Mouse (Mus musculus) monocyte, adult 2 months (primary cell): ENCODE results near the gene Krt35.

Source experiments
- DNase-seq, 2 experiments: peaks; one replicate each; pipeline ENCODE4 v3.0.0; 2022; ENCODE audit warnings: low spot score in 2 of 2, low read depth in 1 of 2

The Krt35 gene

DNA sequence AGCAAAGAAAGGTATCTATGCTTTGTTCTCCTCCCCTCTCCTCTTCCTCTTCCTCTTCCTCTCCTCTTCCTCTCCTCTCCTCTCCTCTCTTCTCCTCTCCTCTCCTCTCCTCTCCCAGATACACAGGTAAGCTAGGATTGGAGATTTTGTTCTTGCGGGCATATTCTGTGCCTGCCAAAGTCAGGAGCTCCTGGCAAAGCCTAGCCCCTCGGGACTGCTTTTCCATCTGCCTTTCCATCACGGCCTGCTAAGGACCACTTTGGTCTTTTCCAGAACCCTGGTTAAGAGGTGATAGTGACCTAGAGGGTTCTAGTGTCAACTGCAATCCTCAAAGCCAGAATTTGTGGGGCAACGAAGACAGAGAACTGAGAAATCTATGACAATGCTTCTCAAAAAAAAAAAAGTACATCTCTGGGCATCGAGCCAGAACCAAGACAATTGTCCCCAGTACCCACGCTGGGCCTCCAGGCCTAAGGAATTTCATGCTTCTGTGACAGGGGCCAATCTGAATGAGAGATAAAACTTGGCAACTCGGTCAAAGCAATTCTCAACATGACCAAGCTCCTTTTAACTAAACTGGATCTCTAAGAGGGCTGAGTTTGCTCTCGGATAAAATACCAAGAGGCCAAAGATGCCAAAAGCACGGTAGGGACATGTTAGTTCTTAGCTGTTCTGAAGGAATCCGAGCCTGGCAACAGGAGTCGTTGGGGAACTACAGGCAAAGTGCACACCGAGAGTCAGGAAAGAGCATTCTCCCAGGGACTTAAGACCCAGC is 29.6 kb downstream of the Krt35 start:
- no peak for DNase-seq

DNA sequence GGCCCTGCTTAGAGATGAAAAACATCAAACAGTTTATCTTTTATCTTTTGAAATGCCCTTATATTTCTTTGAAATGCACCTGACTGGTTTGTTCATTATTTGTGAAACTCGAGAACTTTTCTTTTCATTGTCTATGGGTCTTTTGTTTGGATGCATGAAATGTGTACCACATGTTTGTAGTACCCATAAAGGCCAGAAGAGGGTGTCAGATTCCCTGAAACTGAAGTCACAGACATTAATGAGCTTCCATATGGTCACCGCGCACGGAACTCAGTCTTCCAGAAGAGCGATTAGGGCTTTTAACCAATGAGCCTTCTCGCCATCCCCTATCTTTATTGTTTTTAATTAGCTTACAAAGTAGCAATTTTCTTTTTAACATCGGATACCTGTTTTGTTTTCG is 37.2 kb downstream of the Krt35 start:
- no peak for DNase-seq

DNA sequence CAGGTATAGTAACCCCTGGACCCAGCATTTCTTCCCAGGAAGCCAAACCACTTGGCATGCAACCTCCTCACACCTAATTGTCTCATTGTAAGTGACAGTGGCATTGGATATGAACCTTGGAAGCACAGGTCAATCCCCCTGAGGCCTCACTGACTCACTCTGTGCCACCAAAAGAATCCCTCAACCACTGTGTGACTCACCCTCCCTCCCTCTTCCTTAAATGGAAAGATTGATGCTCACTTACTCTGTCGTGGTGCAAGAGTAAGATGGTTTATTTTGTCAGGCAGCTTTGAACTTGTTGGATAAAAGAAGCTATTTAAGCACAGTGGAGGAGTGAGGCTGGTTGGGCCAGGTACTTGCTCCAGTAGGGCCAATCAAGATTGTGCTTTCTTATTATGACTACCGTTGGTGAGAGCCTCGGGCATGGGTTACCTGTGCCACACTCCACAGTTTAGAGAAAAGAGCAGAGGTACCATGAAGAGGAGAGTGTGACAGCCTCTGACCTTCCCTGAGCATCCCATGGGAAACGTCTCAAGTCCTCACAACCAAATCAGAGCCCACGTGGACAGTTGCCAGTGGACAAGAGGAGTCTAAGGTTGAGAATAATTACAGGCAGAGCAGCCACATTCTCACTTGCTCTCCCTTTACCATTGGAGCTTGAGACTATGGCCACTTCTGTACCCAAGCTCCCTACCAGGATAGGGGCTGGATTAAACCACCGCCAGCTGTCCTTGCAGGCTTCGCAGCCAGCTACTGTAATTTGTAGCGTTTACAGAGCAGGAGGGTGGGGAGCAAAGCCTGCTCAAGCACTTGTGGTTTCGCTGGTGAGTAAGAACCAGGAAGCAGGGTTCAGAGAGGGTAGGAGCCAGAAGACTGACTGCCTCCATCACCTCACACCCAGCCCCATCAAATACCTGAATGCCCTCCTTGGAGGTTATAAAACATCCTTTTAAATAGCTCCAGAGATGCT is 40.1 kb downstream of the Krt35 start:
- no peak for DNase-seq

DNA sequence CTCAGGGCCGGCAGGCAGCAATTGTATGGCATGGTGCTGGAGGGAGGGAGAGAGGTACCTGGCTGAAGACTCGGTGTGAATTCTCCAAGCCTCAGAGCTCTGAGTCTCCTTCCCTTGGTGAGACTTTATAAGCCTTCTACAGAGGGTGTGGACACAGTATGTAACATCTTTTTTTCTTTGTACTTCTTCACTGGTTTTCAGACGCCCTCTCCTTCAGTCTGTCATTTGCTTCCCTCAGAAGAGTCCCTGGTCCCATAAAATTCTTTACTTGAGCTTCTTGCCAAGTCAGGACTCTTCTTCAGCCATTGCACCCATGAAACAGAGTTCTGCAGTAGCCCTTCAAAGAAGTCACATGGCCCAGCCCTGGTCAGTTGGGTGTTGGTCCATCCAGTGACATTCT is 45.6 kb downstream of the Krt35 start, which contains the start of gene Krt31:
TSS of gene Krt31 (minus strand) at position 101 of the 400 bp plus-strand sequence.
- no peak for DNase-seq

DNA sequence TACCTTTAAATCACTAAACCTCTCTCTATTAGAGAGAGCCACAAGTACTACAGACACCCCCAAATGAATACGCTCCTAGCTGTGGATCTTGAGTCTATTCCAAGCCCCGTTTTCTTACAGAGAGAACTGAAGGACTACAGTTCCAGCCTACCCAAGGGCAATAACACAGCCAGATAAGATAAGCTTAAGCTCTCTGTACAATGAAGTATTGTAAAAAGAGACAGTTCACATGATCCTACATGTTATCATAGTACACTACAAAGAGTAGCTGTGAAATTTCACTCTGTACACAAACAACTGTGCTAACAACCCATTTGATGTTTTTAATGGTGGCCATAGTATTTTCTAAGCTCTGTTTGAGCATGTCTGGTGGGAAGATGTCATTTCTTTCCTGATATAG is 48.8 kb downstream of the Krt35 start:
- DNase-seq: no peak

DNA sequence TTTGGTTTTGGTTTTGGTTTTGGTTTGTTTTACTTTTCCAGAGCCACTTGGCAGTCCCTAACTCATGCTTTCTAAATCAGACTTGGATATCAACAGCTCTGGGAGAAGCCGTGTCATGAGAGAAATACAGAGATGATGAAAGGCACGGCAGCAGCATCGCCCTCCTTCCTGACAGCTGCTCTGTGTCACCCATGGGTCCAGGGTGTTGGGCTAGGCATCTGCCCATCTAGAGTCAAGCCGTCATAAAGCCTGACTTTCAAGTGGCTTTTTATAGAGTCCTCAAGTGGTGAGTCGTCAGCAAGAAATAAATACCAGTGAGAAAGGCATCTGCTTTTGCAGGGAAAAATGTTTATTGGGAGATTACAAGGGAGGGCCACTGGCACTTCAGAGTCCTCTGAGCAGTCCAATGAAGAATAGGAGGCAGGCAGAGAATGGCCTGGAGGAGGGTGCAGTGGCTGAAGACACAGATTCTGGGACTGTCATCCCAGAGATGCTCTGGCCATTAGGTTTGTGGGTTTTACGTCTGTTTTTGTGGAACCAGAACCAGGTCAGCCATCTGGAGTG is 49.7 kb downstream of the Krt35 start:
- DNase-seq: no peak
